Mouse (Mus musculus) retina, postnatal 7 days (tissue): ENCODE results near the gene Phactr2.

Source experiments
- DNase-seq: peaks from one replicate; pipeline ENCODE4 v3.0.0-alpha.2; 2012; ENCODE audit warnings: low read depth, low spot score

Phactr2 gene

GRCm38 (mm10) chr10:13275152-13275551, 199.1 kb downstream of the Phactr2 start:
- no peak for DNase-seq

GRCm38 (mm10) chr10:13274699-13275098, 199.5 kb downstream of the Phactr2 start:
- no peak for DNase-seq

- DNase-seq = no peak
Observed at GRCm38 (mm10) chr10:13273756-13274155, 200.5 kb downstream of the Phactr2 start.

GRCm38 (mm10) chr10:13271716-13272115, 202.5 kb downstream of the Phactr2 start:
- DNase-seq = no peak

GRCm38 (mm10) chr10:13271099-13271498, 203.1 kb downstream of the Phactr2 start:
- no peak for DNase-seq

GRCm38 (mm10) chr10:13270270-13270669, 203.9 kb downstream of the Phactr2 start:
- no peak for DNase-seq

- DNase-seq = no peak
Observed at GRCm38 (mm10) chr10:13259251-13259650, 215.0 kb downstream of the Phactr2 start.

GRCm38 (mm10) chr10:13256196-13256595, 218.0 kb downstream of the Phactr2 start:
- DNase-seq = no peak

- no peak for DNase-seq
Observed at GRCm38 (mm10) chr10:13250280-13250679, 223.9 kb downstream of the Phactr2 start.

GRCm38 (mm10) chr10:13249126-13249525, 225.1 kb downstream of the Phactr2 start:
- DNase-seq = no peak

GRCm38 (mm10) chr10:13245714-13246113, 228.5 kb downstream of the Phactr2 start:
- DNase-seq = no peak

- DNase-seq = no peak
Observed at GRCm38 (mm10) chr10:13244192-13244591, 230.0 kb downstream of the Phactr2 start.

GRCm38 (mm10) chr10:13240431-13240830, 233.8 kb downstream of the Phactr2 start:
- DNase-seq = peak; percentile 20

- DNase-seq = no peak
Observed at GRCm38 (mm10) chr10:13238188-13238587, 236.0 kb downstream of the Phactr2 start.

GRCm38 (mm10) chr10:13236866-13237265, 237.3 kb downstream of the Phactr2 start:
- no peak for DNase-seq

- DNase-seq = no peak
Observed at GRCm38 (mm10) chr10:13234503-13234902, 239.7 kb downstream of the Phactr2 start.

GRCm38 (mm10) chr10:13233941-13234340, 240.3 kb downstream of the Phactr2 start:
- no peak for DNase-seq

GRCm38 (mm10) chr10:13233143-13233622, 241.0 kb downstream of the Phactr2 start:
- no peak for DNase-seq

- no peak for DNase-seq
Observed at GRCm38 (mm10) chr10:13232443-13233142, 241.6 kb downstream of the Phactr2 start.

- no peak for DNase-seq
Observed at GRCm38 (mm10) chr10:13230716-13231115, 243.5 kb downstream of the Phactr2 start.

GRCm38 (mm10) chr10:13225377-13226063, 248.7 kb downstream of the Phactr2 start:
- DNase-seq = no peak

- DNase-seq = no peak
Observed at GRCm38 (mm10) chr10:13222135-13222534, 252.1 kb downstream of the Phactr2 start.

GRCm38 (mm10) chr10:13220061-13220460, 254.2 kb downstream of the Phactr2 start:
- DNase-seq = no peak
